Mouse (Mus musculus): ENCODE measurements around the gene Eif2d.

Gene Eif2d

GRCm38 (mm10) chr1:131212956-131213355, 60.0 kb downstream of the Eif2d start:
- DNase-seq (ENCODE audit: extremely low spot score, low read depth, low spot score): no peak

GRCm38 (mm10) chr1:131213361-131213760, 60.4 kb downstream of the Eif2d start:
- DNase-seq (ENCODE audit: extremely low spot score, low read depth, low spot score): no peak

DNA sequence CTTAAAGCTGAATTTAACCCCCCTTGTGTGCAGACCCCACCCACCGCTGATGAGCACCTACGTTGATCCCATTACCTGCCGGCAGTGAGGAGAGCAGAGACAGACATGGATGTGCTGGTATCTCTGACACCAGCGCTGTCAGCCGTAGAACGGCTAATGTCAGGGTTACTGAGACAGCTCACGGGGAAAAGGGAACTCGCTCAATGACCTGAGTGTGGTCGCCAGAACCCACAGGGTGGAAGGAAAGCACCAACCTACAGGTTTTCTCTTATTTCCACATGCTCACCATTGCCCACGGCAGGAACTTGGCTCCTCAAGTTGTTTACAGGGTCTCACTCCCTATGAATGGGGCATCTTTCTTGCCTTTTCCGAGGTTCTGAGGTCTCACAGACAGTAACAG, 66.0 kb downstream of the Eif2d start:
- DNase-seq (ENCODE audit: extremely low spot score, low read depth, low spot score): no peak

DNA sequence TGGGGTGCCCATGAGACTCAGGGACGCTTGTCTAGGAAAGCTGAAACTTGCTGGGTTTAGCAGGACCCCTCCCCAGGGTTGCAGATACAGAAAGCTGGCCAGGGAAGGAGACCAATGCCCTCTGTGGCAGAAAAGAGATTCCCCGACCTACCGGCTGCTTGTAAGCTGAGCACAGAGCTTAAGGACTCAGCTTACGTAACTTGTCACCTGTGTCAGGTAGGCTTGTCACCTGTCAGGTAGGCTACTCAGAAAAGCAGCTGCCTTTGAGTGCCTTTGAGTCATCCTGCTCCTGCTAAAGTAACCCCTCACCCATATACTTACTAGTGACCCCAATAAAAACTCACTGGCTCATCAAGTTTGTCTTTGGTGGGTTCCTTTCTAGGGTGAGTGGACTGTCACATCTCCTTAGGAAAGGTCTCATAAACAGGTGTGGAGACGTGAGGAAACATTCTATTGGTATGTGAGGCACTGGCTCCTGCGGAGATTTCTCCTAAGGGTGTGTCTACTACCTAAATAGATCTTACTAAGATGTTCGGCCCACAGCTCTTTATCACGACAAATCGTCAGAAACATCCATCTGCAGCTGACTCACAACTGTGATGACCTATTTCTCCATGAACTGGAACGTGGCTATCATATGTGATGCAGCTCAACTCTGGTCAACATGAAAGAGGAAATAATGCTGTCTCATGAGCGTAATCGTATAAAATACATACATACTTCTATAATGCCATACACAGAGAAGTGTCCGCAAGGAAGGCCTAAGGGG, 69.0 kb downstream of the Eif2d start:
- no peak for DNase-seq (ENCODE audit: extremely low spot score, low read depth, low spot score)

GRCm38 (mm10) chr1:131223345-131223744, 70.4 kb downstream of the Eif2d start:
- no peak for DNase-seq (ENCODE audit: extremely low spot score, low read depth, low spot score)

DNA sequence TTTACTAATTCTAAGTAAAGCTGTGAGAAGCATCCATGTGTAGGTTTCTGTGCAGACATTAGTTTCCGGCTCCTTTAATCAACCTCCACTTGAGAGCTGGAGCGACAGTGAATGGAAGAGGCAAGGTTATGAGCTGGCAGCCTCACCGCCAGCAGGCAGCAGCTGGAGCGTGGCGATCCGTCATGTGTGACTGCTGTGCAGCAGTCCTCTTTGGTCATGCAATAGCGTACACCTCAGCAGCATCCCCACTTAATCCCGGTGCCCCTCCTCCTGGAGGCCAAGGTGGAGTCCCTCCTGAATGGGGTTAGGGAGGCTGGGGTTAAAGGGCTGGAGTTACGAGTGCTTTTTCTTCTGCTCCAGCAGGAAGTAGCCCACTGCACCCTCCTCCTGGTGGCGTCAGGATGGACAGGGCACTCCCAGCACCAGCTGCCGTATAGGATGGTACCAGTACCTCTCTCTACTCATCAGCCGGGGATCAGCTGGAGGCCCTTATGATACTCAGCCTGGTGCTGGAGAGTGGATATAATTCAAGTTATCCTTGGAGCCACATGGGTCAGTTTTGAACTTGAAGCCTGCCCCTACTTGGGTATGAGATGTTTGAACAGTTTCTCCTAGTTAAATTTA, 72.0 kb downstream of the Eif2d start:
- no peak for DNase-seq (ENCODE audit: extremely low spot score, low read depth, low spot score)

GRCm38 (mm10) chr1:131228225-131228624, 75.2 kb downstream of the Eif2d start:
- DNase-seq (ENCODE audit: extremely low spot score, low read depth, low spot score): no peak

DNA sequence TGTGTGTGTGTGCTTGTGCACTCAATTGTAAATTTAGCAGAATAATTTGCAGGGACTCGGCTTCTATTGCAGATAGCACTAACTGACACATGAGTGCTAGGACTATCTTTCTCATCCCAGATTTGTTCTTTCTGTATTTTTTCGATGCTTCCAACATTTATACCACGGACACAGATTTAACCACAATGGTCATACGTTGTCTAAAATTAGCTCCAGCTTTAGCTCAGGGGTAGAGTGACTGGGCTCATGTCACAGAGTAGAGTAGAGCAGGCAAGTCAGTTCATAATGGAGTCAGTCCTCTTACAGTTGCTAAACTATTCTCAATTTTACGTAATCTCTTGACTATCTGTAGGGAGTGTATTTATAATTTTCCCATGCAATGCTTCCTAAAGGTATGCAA, 75.7 kb downstream of the Eif2d start:
- no peak for DNase-seq (ENCODE audit: extremely low spot score, low read depth, low spot score)

GRCm38 (mm10) chr1:131233527-131233926, 80.5 kb downstream of the Eif2d start:
- DNase-seq (ENCODE audit: extremely low spot score, low read depth, low spot score): no peak

- DNase-seq (ENCODE audit: extremely low spot score, low read depth, low spot score): no peak
Measured at GRCm38 (mm10) chr1:131236077-131236476, 83.1 kb downstream of the Eif2d start.

Measured in hindlimb bud, embryonic 11.5 days (tissue).